Mouse (Mus musculus) left cerebral cortex, postnatal 14 days (tissue): ENCODE results near the gene Pde8a. TPM values are rescaled to one million over a fixed set of nuclear protein-coding genes. Genes with fewer than 3 reads are reported as not detected.
A peak's percentile ranks its signal among the peaks of the same experiment; 100 is the strongest.
"Not testable (repeated sequence)": the region's sequence is repeated elsewhere in the genome, so short reads cannot be mapped to it uniquely, and the experiment has no call there.

Experiments
- DNase-seq, 2 experiments: peaks; one replicate each; pipeline ENCODE4 v3.0.0; 2021 to 2022; ENCODE audit warnings: low spot score in 2 of 2, mixed read lengths in 1 of 2
- intact Hi-C: fragments of 180-260 bp; cut with DNase I; formaldehyde crosslinking; loops from one replicate; pipeline ENCODE4 v1.15.1; 2025
- total RNA-seq, 2 experiments: library from RNA; stranded (reverse); gene quantifications; 2 replicates each; pipeline ENCODE4 v1.2.3; 2021

Pde8a gene
- total RNA-seq, 2 experiments from 2014 or later: 3.7 to 4.0 TPM

DNA sequence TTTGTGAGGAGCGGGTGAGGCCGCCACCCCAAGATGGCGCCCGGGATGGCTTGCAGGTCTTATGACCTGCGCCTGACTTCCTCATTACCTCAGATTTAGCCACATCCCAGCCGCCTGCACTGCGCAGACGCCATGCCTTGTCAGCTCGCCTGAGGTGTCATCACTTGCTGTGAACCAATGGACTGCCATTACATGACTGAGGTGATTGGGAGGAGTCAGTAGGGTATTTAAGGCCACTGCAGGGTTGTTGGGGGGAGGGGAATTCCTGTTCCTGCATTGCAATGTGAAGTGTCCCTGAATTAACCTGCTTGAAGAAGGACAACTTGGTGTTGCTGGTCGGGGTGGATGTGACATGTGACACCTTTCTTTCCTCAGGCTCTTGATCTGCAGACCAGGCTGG is 9.8 kb upstream of the Pde8a start:
- DNase-seq, intact Hi-C loops: not testable (repeated sequence)

DNA sequence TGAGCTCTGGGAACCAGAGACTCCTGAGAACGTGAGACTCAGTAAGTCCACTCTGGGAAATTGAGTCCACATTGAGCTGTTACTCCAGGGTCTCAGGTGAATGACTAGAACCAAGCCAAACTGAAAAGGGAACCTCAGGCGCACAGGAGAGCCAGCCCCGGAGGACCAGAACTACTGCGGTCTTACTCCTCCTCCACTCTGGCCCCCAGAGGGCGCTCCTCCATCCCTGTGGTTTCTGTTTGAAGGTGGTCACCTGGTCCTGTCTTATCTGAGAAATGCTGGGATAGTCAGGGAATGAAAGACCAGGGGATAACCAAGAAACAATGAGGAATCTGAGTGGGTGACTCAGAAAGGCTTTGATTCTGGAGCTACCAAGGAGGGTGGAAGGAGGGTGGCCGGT is 4.5 kb upstream of the Pde8a start:
- intact Hi-C loops: loop anchor here (5.0 kb wide), 1 partner anchor 133 kb away; no protein-coding TSS in a partner anchor
- peak; percentile 46 to 60 for DNase-seq

DNA sequence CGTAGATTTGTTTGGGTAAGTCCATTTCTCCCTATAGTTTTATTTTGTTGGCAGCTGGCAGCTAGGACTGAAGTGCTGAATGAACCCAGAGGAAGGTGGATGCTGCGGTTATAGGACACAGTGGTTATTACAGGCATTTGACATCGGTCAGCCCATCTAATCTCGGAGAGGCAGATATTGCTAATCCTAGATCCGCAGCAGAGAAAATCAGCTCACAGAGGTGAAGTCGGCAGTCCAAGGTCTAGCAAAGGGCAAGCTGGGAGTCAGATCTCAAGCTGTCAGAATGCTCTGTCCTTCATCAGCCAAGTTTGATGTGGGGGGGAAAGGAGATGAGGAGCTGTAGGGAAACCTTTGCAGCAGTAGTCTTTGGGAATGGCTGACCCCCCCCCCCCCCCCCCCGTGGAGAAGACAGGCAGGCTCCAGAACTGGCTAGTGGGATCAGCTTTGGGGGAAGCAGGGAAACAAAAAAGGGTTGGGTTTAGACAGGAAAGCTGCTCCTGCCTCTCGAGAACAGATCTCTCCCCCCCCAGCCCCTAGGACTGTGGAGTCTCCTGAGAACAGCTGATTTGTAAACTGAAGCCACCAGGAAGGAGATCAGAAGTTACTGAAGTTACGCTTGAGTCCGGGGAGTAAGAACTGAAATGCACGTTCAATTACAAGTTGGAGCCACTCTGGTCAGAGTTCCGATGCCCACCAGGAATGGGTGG is 3.3 kb upstream of the Pde8a start:
- intact Hi-C loops: loop anchor here (5.0 kb wide), 1 partner anchor 132 kb away; no protein-coding TSS in a partner anchor

DNA sequence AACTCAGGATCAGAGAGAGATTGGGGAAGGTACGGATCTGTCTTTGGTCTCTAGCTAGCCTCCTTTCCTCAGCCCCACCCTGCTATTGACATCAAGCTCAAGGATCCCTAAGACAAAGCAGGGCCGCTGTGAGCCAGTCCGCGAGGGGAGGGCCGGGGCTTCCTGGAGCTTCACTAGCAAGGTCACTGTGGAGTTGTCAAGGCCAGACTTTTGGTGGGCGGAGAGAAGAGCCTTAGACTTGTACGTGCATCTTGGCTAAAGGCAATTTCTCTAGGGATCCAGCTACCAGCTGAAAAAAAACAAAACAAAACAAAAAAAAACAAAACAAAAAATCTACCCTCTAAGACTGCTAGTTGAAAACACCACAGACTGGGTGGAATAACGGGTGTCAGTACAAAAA is 1.6 kb upstream of the Pde8a start:
- no peak for DNase-seq
- intact Hi-C loops: no loop called here

More for the DNA sequence above, 3.3 kb upstream of the Pde8a start:
- DNase-seq: no peak

DNA sequence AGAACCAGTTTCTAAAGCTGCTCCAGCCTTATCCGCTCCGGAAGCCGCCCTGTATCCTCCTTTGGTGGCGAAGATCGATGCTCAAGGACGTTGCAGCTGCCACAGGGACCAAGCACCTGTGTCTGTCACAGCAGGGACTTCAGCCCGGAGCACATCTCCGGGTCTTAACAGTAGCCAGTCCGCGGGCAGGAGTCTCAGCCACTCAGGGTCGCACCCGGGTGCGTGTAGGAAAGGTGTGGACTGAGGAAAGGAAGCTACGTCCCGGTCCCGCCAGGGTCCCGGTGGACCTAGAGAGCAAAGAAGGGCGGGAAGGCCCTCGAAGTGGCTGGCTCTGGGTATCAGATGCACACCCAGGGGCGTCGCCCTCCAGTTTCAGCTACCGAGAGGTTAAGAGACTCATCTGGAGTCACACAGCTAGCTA is 1.1 kb upstream of the Pde8a start:
- intact Hi-C loops: no loop called here
- no peak for DNase-seq

DNA sequence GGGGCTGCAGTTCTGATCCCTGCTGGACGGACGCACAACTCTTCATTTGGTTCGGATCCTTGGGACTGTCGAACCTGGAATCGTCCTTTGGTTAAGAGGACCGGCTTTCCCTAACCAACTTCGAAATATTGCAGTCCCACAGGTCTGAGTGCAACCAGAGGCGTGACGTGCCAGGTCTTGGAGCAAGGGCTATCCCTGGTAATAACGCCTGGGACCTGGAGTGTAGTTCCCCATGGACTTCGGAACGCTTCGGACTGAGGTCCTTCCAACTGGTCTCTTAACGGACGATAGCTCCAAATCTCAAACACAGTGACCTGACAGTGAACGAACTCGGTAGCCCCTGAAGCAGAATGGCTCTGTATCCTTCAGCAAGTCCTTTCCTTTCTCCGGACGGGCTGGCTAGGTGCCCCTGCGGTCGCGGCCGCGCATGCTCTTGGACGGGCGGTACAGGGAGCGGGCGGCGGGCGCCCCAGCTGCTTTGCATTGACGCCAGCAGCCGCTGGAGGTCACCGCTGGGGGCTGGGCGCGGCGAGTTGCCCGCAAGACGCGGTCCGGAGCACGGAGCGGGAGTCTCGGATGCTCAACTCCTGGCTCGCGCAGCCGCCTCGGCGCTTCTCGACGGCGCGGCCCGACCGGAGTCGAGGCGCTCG is 574 bp upstream of the Pde8a start:
- peak; percentile 74 to 80 for DNase-seq
- intact Hi-C loops: no loop called here

DNA sequence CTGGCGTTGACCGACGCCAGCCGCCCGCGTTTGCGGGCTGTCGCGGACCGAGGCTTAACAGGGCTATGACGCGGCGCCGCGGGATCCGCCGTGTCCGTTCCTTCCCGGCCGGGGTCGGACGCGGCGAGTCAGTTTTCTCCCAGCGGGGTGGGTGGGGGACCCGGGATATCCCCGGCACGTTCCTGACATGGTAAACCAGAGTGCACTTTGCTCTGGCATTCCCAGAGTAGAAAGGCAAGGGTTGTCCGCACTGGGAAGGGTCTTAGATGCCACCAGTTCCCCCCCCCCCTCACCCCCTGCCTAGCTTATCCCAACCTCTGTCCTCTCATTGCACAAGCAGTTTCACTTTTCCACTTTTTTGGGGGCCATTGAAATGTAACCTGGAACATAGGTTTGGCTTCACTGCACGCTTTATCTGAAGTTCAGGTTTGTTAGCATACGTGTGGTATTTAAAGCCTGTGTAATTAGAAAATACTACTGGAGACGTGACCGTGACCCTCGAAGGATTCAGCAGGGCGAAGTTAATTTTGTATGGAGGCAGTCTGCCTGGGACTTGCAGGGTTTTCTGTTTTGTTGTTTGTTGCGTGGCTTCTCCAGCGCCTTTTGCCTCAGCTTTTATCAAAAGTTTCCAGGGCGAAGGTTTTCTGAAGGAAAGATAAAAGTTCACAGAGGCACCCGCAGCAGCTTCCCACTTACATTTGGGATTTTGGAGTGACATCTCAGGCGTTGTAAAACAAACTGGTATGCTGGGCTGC is 934 bp downstream of the Pde8a start:
- no peak for DNase-seq
- intact Hi-C loops: no loop called here

DNA sequence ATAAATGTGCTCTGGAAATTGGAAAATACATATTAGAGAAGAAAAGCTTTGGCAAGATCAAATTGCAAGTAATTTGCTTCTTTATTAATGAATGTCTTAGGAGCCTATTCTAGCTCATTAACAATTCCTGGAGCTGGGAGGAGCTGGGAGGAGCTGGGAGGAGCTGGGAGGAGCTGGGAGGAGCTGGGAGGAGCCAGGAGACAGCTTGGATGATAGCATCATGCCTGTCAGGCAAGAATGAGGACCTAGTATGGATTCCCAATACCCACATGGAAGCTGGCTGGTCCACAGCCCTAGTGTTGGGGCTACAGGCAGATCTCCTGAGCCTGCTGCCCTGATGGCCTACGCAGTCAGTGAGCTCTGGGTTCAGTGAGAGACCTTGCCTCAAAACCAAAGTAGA is 2.6 kb downstream of the Pde8a start:
- no peak for DNase-seq
- intact Hi-C loops: no loop called here

DNA sequence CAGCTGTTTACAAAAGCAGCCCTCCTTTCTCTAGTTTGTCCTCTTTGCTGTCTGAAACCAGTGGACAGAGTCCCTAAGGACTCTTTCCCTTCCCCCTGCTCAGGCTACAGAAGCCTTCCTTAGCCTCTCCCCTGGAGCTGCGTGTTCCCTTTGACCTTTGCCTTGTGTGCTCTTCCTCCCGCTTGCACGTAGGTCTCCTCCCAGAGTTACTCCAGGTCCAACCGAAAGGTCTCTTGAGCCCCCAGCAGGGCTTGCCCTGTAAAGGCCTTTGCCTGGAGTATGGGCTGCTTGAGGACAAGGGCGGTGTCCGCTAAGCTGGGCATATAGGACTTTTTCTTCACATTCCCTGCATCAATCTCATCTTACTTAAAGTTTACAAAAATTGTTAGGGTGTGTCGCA is 5.9 kb downstream of the Pde8a start:
- DNase-seq: no peak
- intact Hi-C loops: no loop called here

DNA sequence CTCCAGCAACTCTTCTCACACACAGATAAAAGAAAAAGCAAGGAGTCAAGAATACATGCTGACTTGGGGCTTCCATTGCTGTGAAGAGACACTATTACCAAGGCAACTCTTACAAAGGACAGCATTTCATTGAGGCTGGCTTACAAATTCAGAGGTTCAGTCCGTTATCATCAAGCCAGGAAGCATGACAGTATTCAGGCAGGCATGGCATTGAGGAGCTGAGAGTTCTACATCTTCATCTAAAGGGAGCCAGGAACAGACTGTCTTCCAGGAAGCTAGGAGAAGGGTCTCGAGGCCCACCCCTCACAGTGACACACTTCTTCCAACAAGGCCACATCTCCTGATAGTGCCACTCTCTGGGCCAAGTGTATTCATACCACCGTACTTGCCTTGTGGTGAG is 7.0 kb downstream of the Pde8a start:
- DNase-seq: no peak
- intact Hi-C loops: no loop called here

DNA sequence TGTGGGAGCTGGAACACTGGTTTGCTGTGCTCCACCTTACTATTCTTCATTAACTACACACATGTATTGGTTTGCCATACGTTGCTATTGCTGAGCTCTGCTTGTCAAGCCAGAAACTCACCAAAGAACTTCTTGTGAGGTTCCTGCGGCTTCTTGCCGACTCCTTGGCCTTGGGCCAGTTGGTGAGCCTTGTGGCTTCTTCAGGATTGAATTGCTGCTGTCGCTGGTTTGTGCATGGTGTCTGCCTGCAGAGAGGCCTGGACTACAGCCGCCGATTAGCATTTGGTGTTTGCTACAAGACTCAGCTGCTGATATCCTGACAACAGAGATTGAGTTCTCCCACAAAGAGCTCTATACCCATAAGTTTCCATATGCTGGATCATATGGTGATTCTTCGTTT is 10.9 kb downstream of the Pde8a start:
- no peak for DNase-seq
- intact Hi-C loops: no loop called here

DNA sequence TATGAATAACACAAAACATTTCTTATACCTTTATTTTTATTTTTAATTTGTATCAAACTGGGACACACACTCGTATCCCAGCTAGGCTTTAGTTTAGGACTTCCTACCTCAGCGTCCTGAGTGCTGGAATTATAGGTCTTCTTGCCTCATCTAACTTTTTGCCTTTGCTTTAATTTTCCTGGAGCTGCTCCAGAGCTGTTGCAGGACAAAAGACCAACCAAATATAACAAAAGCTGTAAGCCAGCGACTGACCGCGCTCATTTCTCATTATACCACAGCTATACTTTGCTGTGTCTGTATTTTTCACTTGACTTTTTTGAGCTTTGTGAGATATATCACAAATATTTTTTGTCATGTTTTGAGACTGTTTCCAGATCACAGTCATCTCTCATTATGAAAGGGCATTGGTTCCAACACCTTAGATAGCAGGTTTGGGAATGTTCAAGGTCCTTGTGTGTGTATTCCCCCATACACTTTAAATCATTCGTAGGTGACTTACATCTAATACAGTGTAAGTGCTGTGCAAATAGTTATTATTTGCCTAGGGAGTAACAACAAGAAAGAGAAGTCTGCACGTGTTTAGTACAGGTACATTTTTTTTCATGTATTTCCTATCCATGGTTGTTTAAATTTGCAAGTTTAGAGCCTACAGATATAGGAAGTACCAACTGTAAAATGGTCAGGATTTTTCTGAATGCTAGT is 16.8 kb downstream of the Pde8a start:
- intact Hi-C loops: no loop called here
- DNase-seq: no peak

DNA sequence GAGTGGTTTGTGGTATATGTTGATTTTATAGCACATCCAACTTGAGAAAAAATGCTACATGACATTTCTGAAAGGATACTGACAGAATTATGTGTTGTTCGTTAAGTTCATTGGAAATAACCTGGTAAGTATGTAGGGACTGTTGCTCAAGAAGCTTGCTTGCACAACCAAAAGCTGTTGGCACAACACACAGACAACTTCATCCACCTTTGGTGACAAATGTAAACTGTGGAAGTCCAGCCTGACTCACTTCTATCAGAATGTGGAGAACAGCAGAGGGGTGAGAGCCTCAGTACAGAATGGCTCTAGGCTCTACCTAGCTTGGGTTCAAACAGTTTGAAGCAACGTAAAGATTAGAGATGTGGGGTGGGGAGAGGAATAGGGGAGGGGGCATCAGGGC is 19.3 kb downstream of the Pde8a start:
- no peak for DNase-seq
- intact Hi-C loops: no loop called here

DNA sequence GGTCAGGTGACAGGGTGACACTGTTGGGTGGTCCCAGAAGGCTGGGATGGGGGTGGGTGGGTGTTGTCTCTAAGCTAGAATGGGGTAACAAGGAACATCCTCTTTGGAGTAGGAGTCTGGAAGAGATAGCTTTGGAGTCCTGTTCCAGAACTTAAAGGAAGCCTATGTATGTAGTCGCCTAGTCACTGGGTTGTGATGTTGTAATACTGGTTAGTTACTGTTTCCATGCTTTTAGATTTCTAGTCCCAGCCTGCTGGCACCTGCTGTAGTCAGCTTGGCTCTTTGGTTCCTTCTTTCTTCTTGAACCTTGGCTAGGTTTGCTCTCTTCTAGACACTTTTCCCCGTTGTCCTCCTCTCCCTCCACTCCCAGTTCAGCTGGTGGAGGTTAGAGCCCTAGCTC is 21.7 kb downstream of the Pde8a start:
- intact Hi-C loops: no loop called here

DNA sequence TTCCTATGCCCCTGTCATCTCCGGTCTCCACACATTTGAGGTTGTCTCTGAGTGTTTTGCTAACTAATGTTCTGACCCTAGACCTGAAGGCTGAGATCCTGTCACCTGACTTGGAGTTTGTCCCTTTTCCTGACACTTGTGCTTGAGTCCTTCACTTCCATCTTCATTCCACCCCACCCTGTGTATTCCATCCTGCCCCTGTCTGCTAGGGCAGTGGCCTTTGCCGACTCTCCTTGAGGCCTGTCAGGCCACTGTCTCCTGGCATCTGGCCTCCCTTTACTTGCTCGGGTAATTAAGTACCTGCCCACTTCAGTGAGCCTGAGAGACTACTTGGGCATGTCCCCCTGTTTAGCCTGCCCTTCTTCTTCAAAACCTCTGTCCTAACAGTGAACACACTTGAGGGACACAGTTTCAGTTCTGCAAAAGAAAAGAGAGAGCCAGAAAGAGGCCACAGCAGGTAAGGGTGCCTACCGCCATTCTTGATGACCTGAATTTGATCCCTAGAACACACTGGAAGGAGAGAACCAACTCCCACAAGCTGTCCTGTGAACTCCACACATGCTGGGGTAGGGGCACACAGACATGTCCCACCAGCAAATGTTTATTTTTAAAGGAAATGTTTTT is 22.3 kb downstream of the Pde8a start:
- no peak for DNase-seq
- intact Hi-C loops: no loop called here

More for the DNA sequence above, 21.7 kb downstream of the Pde8a start:
- DNase-seq: no peak

DNA sequence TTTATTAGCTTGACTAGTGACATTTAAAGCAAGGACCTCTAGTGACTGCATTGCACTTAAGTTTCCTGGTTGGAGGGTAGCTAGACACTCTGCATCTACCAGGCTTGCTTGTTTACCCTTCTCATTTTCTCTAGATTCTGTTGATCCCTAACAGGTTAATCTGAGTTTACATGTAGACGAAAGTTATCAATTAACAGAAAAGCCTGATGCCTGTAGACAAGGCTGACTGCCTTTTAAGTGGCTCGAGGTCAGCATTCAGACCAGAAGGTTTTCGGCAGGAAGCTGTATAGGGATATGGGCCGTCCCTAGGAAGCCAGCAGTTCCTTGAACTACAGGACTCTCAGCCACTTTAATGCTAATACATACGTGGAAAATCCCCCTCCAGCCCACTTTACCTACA is 30.0 kb downstream of the Pde8a start:
- intact Hi-C loops: no loop called here
- DNase-seq: no peak

DNA sequence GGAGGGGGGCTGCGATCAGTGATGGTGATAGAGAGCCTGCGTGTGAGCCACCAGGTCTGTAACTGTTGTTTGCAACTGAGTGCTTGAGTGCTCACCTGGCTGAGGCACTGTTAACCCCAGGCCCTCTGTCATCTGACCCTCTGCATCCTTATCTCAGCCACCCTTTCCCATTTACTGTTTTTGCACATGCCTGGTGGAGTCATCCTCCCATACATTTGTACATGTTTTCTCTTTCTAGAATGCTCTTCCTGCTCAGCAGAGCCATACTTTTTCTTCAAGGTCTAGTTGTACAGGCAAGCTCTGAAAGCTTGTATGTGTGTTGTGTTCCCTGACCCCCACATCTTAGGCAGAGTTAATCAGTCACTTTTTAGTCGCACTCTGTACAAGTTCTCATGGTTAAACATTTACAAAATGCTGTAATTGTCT is 36.5 kb downstream of the Pde8a start:
- no peak for DNase-seq
- intact Hi-C loops: no loop called here

DNA sequence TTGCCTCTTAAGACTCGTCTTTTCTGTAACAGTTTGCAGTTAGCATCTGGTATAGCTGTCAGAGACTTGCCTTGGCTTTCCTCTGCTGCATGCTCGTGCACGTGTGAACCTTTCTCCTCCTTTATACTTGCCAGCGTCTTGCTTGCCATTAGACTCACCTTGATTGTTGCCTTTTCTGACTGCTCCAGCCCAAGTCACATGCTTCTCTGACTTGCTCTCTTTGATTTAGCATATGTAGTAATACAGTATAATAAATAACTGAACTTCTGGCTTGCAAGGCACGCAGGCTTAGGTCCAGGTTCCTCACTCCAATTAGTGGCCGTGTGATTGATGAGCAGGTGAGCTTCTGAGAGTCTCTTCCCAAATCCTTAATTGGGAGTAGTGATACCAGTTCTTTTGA is 37.2 kb downstream of the Pde8a start:
- no peak for DNase-seq
- intact Hi-C loops: no loop called here

DNA sequence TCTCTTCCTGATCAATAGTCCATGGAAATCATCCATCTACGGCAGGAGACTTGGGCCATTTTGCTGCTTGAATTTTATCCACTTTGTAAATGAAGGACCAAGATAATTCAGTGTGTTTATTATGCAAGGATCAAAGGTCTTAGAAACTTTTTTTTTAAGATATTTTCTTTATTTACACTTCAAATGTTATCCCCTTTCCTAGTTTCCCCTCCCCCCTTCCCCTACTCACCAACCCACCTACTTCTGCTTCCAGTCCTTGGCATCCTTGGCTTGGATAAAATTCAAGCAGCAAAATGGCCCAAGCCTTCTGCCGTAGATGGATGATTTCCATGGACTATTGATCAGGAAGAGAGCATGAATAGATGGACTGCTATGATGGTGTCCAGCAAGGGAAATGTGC is 38.1 kb downstream of the Pde8a start:
- intact Hi-C loops: no loop called here
- DNase-seq: no peak

DNA sequence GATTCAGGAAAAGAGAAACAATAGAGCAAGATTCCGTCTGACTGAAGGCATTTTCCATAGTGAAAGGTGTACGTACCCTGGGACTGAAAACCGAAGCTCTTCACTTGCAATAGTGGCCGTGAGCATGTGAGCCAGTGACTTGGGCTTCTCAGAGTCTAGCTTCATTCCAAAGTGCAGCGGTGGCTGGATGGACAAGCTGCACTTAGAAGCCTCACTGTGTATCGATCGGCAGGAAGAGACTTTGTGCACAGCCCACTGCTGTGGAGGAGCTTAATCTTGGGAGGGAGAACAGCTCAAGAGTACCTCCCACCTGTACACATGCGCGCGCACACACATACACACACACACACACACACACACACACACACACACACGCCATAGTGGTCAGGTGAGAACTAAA is 39.9 kb downstream of the Pde8a start:
- no peak for DNase-seq
- intact Hi-C loops: no loop called here
